Mouse (Mus musculus) midbrain, embryonic 12.5 days (tissue): ENCODE measurements around the gene Oas1e. TPM values are rescaled to one million over a fixed set of nuclear protein-coding genes. Genes with fewer than 3 reads are reported as not detected.

Experiments used
- ATAC-seq: fragments of 200-750 bp; cut with Nextera tagmentation; 2 replicates; pipeline ENCODE4 v1.8.0; 2017; ENCODE audit warnings: low read depth, moderate TSS enrichment, moderate library complexity; ENCODE audit not compliant: low FRiP score
- H3K27ac ChIP-seq: fragments of 300-500 bp; sonication (generic); replicated peaks from 2 replicates; pipeline ENCODE4 v1.5.1; 2016; ENCODE audit warnings: mild to moderate bottlenecking
- H3K27me3 ChIP-seq: fragments of 300-500 bp; sonication (generic); 2 replicates; pipeline ENCODE4 v1.6.1; 2016; ENCODE audit warnings: mild to moderate bottlenecking
- H3K36me3 ChIP-seq: fragments of 300-500 bp; sonication (generic); 2 replicates; pipeline ENCODE4 v1.6.1; 2016
- H3K4me1 ChIP-seq: fragments of 300-500 bp; sonication (generic); 2 replicates; pipeline ENCODE4 v1.6.1; 2016
- H3K4me2 ChIP-seq: fragments of 300-500 bp; sonication (generic); replicated peaks from 2 replicates; pipeline ENCODE4 v1.6.1; 2016; ENCODE audit warnings: mild to moderate bottlenecking, moderate library complexity
- H3K4me3 ChIP-seq: fragments of 300-500 bp; sonication (generic); 2 replicates; pipeline ENCODE4 v1.5.1; 2016; ENCODE audit warnings: mild to moderate bottlenecking
- H3K9ac ChIP-seq: fragments of 300-500 bp; sonication (generic); replicated peaks from 2 replicates; pipeline ENCODE4 v1.6.1; 2016; ENCODE audit warnings: mild to moderate bottlenecking, moderate library complexity
- H3K9me3 ChIP-seq: fragments of 300-500 bp; sonication (generic); 2 replicates; pipeline ENCODE4 v1.6.1; 2016; ENCODE audit warnings: mild to moderate bottlenecking
- WGBS: fragments of 180-500 bp; shearing (Covaris S2); methylation state at CpG from one replicate; pipeline ENCODE4 v1.1.7; 2016; 5-methylcytosine and 5-hydroxymethylcytosine counted together
- polyA plus RNA-seq: library from polyadenylated mRNA; unstranded; fragments of >200 nt; fragmentation: Nextera tagmentation; extraction: Ambion mirVana; gene quantifications from 2 replicates; pipeline ENCODE4 v1.2.1, GENCODE M21; 2016

The Oas1e gene
- polyA plus RNA-seq, 1 experiment from 2014 or later = not detected

DNA sequence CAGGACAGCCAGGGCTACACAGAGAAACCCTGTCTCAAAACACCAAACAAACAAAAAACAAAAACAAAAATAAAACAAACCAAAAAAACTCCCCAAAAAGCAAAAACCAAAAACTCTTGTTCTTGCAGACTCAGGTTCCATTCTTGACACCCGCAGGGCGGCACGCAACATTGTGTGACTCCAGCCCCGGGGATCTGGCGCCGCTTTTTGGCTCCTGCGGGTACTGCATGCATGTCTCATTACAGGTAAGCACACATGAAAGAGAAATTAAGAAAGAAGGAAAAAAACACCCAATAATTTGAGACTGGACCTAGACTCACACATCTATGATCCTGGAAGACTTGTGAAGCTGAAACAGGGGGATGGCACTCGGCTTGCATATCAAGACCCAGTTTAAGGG, 30.3 kb downstream of the Oas1e start:
- H3K9me3 ChIP-seq = no peaks in the 10 kb centered on the region
- H3K9ac ChIP-seq = no peak overlapping the region
- no peaks in the 10 kb centered on the region for H3K4me1 ChIP-seq
- no peak for ATAC-seq
- H3K4me3 ChIP-seq = no peak overlapping the region
- H3K4me2 ChIP-seq = no peak overlapping the region
- H3K36me3 ChIP-seq = no peaks in the 10 kb centered on the region
- no peaks in the 10 kb centered on the region for H3K27me3 ChIP-seq
- 69% methylated on average over 8 of the region's 8 CpGs for WGBS
- H3K27ac ChIP-seq = no peak overlapping the region

DNA sequence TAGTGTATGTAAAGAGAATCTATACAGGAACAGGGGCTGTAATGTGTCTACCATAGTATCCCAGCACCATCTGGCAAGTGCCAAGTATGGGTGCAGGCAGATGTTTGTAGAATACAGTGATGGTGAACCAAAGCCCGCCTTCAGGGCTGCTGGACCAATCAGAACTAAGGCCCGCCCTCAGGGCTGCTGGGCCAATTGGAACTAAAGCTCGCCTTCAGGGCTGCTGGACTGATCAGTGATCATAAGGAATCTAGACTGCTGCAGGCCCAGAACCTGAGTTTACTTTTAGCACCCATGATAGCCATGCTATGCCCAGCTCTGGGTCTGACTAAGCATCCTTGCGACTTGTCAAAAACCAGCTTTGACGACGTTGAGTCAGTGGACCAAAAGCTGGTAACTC, 33.4 kb downstream of the Oas1e start:
- Histone ChIP-seq H3K4me1 (no peaks in the 10 kb centered on the region), H3K36me3 (no peaks in the 10 kb centered on the region), H3K4me2 (peak overlapping the region; percentile 21), H3K9ac (no peak overlapping the region), H3K27me3 (0 out of 2 replicates have a peak, but pooled peaks cover 3% of the 10 kb centered on the region), H3K27ac (no peak overlapping the region), H3K4me3 (no peak overlapping the region), H3K9me3 (no peaks in the 10 kb centered on the region)
- ATAC-seq = no peak
- WGBS = 29% methylated on average over 6 of the region's 6 CpGs

DNA sequence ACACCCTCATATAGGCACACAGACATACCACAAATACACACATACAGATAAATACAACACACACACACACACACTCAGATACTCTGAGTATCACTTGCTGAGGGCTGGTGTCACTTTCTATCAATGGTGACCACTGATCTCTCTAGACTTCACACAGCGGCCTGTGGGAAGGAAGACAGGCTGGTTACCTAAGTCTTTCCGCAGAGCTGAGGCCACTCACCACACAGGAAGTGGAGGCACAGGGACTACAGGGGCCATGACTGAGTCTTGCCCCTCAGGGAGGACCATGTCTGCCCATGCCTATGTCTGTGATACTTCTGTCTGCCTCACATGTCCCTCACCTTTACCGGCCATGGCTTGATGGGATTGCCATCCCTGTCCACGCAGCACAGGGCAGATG, 41.1 kb downstream of the Oas1e start:
- Histone ChIP-seq H3K4me3 (no peak overlapping the region), H3K9ac (no peak overlapping the region), H3K36me3 (no peaks in the 10 kb centered on the region), H3K4me2 (no peak overlapping the region), H3K9me3 (no peaks in the 10 kb centered on the region), H3K4me1 (no peaks in the 10 kb centered on the region), H3K27ac (no peak overlapping the region), H3K27me3 (no peaks in the 10 kb centered on the region)
- 88% methylated on average over 4 of the region's 4 CpGs for WGBS
- ATAC-seq = no peak

DNA sequence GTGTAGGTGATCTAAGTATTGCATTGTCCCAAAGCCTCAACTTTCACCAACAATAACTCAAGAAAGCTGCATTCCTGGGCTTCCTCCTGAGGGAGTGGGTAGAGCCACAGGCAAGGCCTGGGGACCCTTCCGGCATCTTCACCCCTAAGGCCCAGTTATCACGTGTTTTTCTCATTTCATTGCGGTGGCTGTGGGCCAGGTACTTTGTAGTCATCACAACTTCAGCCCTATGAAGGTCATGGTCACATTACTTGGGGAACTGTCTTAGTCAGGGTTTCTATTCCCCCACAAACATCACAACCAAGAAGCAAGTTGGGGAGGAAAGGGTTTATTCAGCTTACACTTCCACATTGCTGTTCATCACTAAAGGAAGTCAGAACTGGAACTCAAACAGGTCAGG, 42.5 kb downstream of the Oas1e start:
- no peaks in the 10 kb centered on the region for H3K27me3 ChIP-seq
- no peaks in the 10 kb centered on the region for H3K9me3 ChIP-seq
- ATAC-seq = no peak
- H3K27ac ChIP-seq = no peak overlapping the region
- WGBS = 79% methylated on average over 3 of the region's 3 CpGs
- H3K4me3 ChIP-seq = no peak overlapping the region
- H3K36me3 ChIP-seq = no peaks in the 10 kb centered on the region
- no peak overlapping the region for H3K4me2 ChIP-seq
- H3K4me1 ChIP-seq = no peaks in the 10 kb centered on the region
- no peak overlapping the region for H3K9ac ChIP-seq

DNA sequence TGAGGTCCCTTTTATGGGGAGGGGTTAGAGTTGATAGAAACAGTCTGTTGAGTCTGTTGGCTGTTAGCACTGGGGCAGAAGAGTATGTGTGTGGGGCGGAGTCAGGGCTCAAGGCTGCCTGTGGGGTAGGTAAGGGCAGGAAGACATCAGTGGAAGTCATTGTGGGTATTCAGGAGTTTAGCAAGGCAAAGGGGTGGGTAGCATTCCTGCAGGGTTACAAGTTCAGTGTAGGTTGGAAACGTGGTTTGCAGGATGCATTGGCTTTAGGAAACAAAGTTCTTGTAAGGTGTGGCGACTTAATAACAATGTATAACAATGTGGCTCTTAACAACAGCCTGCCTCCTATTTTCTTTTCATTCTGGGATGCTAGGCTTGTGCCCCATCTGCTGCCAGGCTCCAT, 44.1 kb downstream of the Oas1e start:
- no peak overlapping the region for H3K27ac ChIP-seq
- no peaks in the 10 kb centered on the region for H3K27me3 ChIP-seq
- WGBS = 74% methylated on average over 3 of the region's 3 CpGs
- no peak for ATAC-seq
- no peak overlapping the region for H3K4me3 ChIP-seq
- no peak overlapping the region for H3K4me2 ChIP-seq
- no peaks in the 10 kb centered on the region for H3K9me3 ChIP-seq
- no peaks in the 10 kb centered on the region for H3K36me3 ChIP-seq
- no peak overlapping the region for H3K9ac ChIP-seq
- no peaks in the 10 kb centered on the region for H3K4me1 ChIP-seq

DNA sequence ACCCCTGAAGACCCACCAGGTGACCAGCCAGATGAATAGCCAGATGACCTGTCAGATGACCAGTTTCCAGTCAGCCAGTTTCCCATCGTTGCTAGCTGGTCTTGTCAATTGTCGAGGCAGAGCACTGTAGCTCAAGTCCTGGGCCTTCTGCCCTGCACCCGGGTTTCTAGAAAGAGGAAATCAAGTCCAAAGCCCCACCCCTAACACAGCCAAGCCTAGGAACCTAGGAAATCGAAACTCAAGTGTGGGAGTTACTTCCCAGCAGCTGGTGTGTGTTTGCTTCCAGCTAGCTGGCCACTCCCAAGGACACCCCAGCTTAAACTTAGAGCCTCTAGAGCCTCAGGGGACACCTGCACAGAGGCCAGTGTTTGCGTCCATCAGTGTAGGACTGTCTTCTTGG, 45.6 kb downstream of the Oas1e start, which contains the start of gene Oas2:
TSS of gene Oas2 (minus strand) at position 166 of the 400 bp plus-strand sequence.
- WGBS = 65% methylated on average over 5 of the region's 5 CpGs
- no peaks in the 10 kb centered on the region for H3K36me3 ChIP-seq
- H3K9ac ChIP-seq = no peak within 1 kb of the TSS
- H3K27ac ChIP-seq = no peak within 1 kb of the TSS
- H3K4me3 ChIP-seq = no peak within 1 kb of the TSS
- H3K4me1 ChIP-seq = no peaks in the 10 kb centered on the region
- ATAC-seq = no peak
- H3K4me2 ChIP-seq = no peak within 1 kb of the TSS
- H3K27me3 ChIP-seq = no peaks in the 10 kb centered on the region
- no peaks in the 10 kb centered on the region for H3K9me3 ChIP-seq

DNA sequence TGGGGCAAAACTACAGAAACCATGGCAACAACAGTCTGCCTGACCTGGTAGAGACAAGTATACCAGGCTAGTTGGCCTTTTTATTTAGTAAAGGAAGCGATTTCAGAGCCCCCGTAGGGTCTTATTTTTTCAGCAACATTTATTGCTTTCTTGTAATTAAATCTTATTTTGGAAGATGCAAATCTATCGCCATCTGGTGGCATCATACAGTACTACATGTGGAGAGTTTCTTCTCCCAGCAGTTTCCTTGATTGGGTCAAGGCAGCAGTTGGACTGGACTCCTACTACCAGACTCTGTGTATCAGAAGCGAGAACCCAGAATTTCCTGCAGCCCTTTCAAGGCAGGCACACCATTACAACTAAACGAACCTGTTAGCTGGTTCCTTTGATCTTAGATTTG, 48.9 kb downstream of the Oas1e start:
- H3K36me3 ChIP-seq = no peaks in the 10 kb centered on the region

DNA sequence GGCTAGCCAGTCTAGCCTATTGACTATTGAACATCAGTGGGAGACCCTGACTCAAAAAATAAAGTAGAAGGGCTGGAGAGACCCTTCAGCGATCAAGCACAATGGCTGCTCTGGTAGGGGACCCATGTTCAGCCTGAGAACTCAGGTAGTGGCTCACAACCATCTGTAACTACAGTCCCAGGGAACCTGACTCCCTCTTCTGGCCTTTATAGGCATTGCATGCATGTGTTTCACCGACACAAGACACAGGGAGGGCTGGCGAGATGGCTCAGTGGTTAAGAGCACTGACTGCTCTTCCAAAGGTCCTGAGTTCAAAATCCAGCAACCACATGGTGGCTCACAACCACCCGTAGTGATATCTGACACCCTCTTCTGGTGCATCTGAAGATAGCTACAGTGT, 53.2 kb downstream of the Oas1e start:
- H3K9ac ChIP-seq = no peak overlapping the region
- no peaks in the 10 kb centered on the region for H3K36me3 ChIP-seq
- H3K4me3 ChIP-seq = no peak overlapping the region
- no peak overlapping the region for H3K27ac ChIP-seq
- H3K4me2 ChIP-seq = no peak overlapping the region
- WGBS = 29% methylated on average over 4 of the region's 4 CpGs
- H3K27me3 ChIP-seq = no peaks in the 10 kb centered on the region
- no peaks in the 10 kb centered on the region for H3K4me1 ChIP-seq
- no peaks in the 10 kb centered on the region for H3K9me3 ChIP-seq
- no peak for ATAC-seq

More for the DNA sequence above, 48.9 kb downstream of the Oas1e start:
- Histone ChIP-seq H3K4me1 (no peaks in the 10 kb centered on the region), H3K9ac (no peak overlapping the region), H3K27ac (no peak overlapping the region), H3K27me3 (no peaks in the 10 kb centered on the region), H3K9me3 (no peaks in the 10 kb centered on the region), H3K4me2 (no peak overlapping the region), H3K4me3 (no peak overlapping the region)
- WGBS = 14% methylated on average over 5 of the region's 5 CpGs
- ATAC-seq = no peak

Other genes starting within 250 kb of the Oas1e start
- 12.9 and 14.2 TPM in 2 replicates for gene Tpcn1, start 206.9 kb downstream of the Oas1e start, polyA plus RNA-seq
- gene Iqcd, start 206.5 kb downstream of the Oas1e start, polyA plus RNA-seq = 0.60 and 1.7 TPM in 2 replicates
- gene Rita1, start 182.9 kb downstream of the Oas1e start, polyA plus RNA-seq = 15.5 and 16.0 TPM in 2 replicates
- gene Ddx54, start 182.8 kb downstream of the Oas1e start, polyA plus RNA-seq = 51.8 and 53.0 TPM in 2 replicates
- not detected in 2 replicates for gene Cfap73, start 161.3 kb downstream of the Oas1e start, polyA plus RNA-seq
- not detected in 2 replicates for gene Rasal1, start 146.7 kb downstream of the Oas1e start, polyA plus RNA-seq
- 17.1 and 18.4 TPM in 2 replicates for gene Dtx1, start 83.6 kb downstream of the Oas1e start, polyA plus RNA-seq
- 0.21 and 0.34 TPM in 2 replicates for gene Oas2, start 45.7 kb downstream of the Oas1e start, polyA plus RNA-seq
- 0.17 and 0.18 TPM in 2 replicates for gene Oas3, start 17.9 kb downstream of the Oas1e start, polyA plus RNA-seq
- gene Oas1c, start 17.0 kb upstream of the Oas1e start, polyA plus RNA-seq = 0.16 and 0.27 TPM in 2 replicates
- gene Oas1f, start 51.8 kb upstream of the Oas1e start, polyA plus RNA-seq = not detected in 2 replicates
- not detected in 2 replicates for gene Oas1h, start 65.9 kb upstream of the Oas1e start, polyA plus RNA-seq
- gene Oas1g, start 92.1 kb upstream of the Oas1e start, polyA plus RNA-seq = 0.22 and 0.43 TPM in 2 replicates
- 0.85 and 1.0 TPM in 2 replicates for gene Oas1a, start 112.0 kb upstream of the Oas1e start, polyA plus RNA-seq
- not detected in 2 replicates for gene Oas1d, start 119.0 kb upstream of the Oas1e start, polyA plus RNA-seq
- gene Rph3a, start 214.6 kb upstream of the Oas1e start, polyA plus RNA-seq = 3.2 and 3.3 TPM in 2 replicates